8 mouse cellular contexts compared by ENCODE assay signal in genomic region chr9:102726811-102727210, GRCm38 (mm10). TPM values are rescaled to one million over a fixed set of nuclear protein-coding genes. Genes with fewer than 3 reads are reported as not detected.
DNase-seq lines count a peak whose midpoint lies in the region; ATAC-seq and TF ChIP-seq lines count a peak whose summit lies in the region.

No protein-coding gene starts in this region.

- no peak for TF ChIP-seq POLR2A in ES-Bruce4 (IDR thresholded peaks at IDR 0.05; ENCODE audit: insufficient read depth, low read length)

- ATAC-seq in forebrain, embryonic 12.5 days (ENCODE audit: low FRiP score) = no peak
- ATAC-seq in forebrain, postnatal 0 days = no peak
- ATAC-seq in hindbrain, embryonic 16.5 days = no peak
- ATAC-seq in activated CD4-positive, CD25-positive, alpha-beta regulatory T cell, adult 4 months = no peak

- no peaks in the 10 kb centered on the region for H3K27me3 ChIP-seq in forebrain, embryonic 12.5 days
- no peaks in the 10 kb centered on the region for H3K27me3 ChIP-seq in forebrain, postnatal 0 days (ENCODE audit: insufficient read depth, low read length)
- no peaks in the 10 kb centered on the region for H3K27me3 ChIP-seq in ES-Bruce4 (ENCODE audit: control insufficient read depth, insufficient read depth, low read length, poor library complexity, severe bottlenecking)
- no peaks in the 10 kb centered on the region for H3K27me3 ChIP-seq in hindbrain, embryonic 16.5 days (replicated peaks; ENCODE audit: control insufficient read depth, insufficient read depth, low read length)

- WGBS in forebrain, embryonic 12.5 days = 53% methylated on average over 3 of the region's 3 CpGs
- WGBS in forebrain, postnatal 0 days = 62% methylated on average over 3 of the region's 3 CpGs
- WGBS in hindbrain, embryonic 16.5 days = 67% methylated on average over 3 of the region's 3 CpGs

- TF ChIP-seq CTCF in forebrain, postnatal 0 days (IDR thresholded peaks at IDR 0.05; ENCODE audit: low read depth) = no peak
- TF ChIP-seq CTCF in ES-Bruce4 (IDR thresholded peaks at IDR 0.05; ENCODE audit: low read depth, low read length) = no peak

- DNase-seq in forebrain, postnatal 0 days = no peak
- peak; percentile 10 for DNase-seq in lung, postnatal 36 days
- no peak for DNase-seq in testis, postnatal 10 days (ENCODE audit: low spot score)
- no peak for DNase-seq in thymus, postnatal 25 days

- H3K36me3 ChIP-seq in forebrain, embryonic 12.5 days (replicated peaks) = peaks cover 100% of the 10 kb centered on the region
- H3K36me3 ChIP-seq in forebrain, postnatal 0 days (ENCODE audit: insufficient read depth) = peaks cover 88% of the 10 kb centered on the region
- peaks cover 87% of the 10 kb centered on the region for H3K36me3 ChIP-seq in ES-Bruce4 (ENCODE audit: control insufficient read depth, insufficient read depth, low read length, poor library complexity, severe bottlenecking)
- peaks cover 72% of the 10 kb centered on the region for H3K36me3 ChIP-seq in hindbrain, embryonic 16.5 days (ENCODE audit: control insufficient read depth, insufficient read depth, low read length)

- H3K27ac ChIP-seq in forebrain, embryonic 12.5 days = peak overlapping the region; percentile 76
- H3K27ac ChIP-seq in forebrain, postnatal 0 days (ENCODE audit: low read depth, low read length) = no peak overlapping the region
- peak overlapping the region; percentile 69 for H3K27ac ChIP-seq in ES-Bruce4 (ENCODE audit: insufficient read depth, low read length)
- H3K27ac ChIP-seq in hindbrain, embryonic 16.5 days (ENCODE audit: low read depth, low read length) = peak overlapping the region; percentile 66

- TF ChIP-seq EP300 in ES-Bruce4 (IDR thresholded peaks at IDR 0.05; ENCODE audit: insufficient read depth, low read depth, low read length) = no peak

- H3K9ac ChIP-seq in forebrain, embryonic 12.5 days = no peak overlapping the region
- no peak overlapping the region for H3K9ac ChIP-seq in forebrain, postnatal 0 days
- peak overlapping the region; percentile 25; the same call in 1 of the 2 replicates for H3K9ac ChIP-seq in ES-Bruce4 (ENCODE audit: low read depth, poor library complexity, severe bottlenecking)
- peak overlapping the region; percentile 33; the same call in 1 of the 2 replicates for H3K9ac ChIP-seq in hindbrain, embryonic 16.5 days (ENCODE audit: low read depth, low read length)

- H3K4me2 ChIP-seq in forebrain, embryonic 12.5 days = peak overlapping the region; percentile 36
- no peak overlapping the region for H3K4me2 ChIP-seq in forebrain, postnatal 0 days (ENCODE audit: low read depth)
- H3K4me2 ChIP-seq in hindbrain, embryonic 16.5 days (ENCODE audit: low read length) = no peak overlapping the region

- no peaks in the 10 kb centered on the region for H3K9me3 ChIP-seq in forebrain, embryonic 12.5 days
- H3K9me3 ChIP-seq in forebrain, postnatal 0 days (ENCODE audit: low read length) = no peaks in the 10 kb centered on the region
- H3K9me3 ChIP-seq in ES-Bruce4 (replicated peaks; ENCODE audit: control insufficient read depth, insufficient read depth, low read length, poor library complexity, severe bottlenecking) = no peaks in the 10 kb centered on the region
- no peaks in the 10 kb centered on the region for H3K9me3 ChIP-seq in hindbrain, embryonic 16.5 days (ENCODE audit: control insufficient read depth, low read length)

- H3K4me1 ChIP-seq in forebrain, embryonic 12.5 days = peaks cover 60% of the 10 kb centered on the region
- H3K4me1 ChIP-seq in forebrain, postnatal 0 days (ENCODE audit: insufficient read depth) = peaks cover 23% of the 10 kb centered on the region
- H3K4me1 ChIP-seq in ES-Bruce4 (ENCODE audit: control insufficient read depth, insufficient read depth, low read length) = peaks cover 24% of the 10 kb centered on the region
- H3K4me1 ChIP-seq in hindbrain, embryonic 16.5 days (ENCODE audit: control insufficient read depth, insufficient read depth, low read depth, low read length) = peaks cover 51% of the 10 kb centered on the region

- no peak overlapping the region for H3K4me3 ChIP-seq in forebrain, embryonic 12.5 days (replicated peaks)
- H3K4me3 ChIP-seq in forebrain, postnatal 0 days (ENCODE audit: low read depth, low read length) = no peak overlapping the region
- no peak overlapping the region for H3K4me3 ChIP-seq in ES-Bruce4 (ENCODE audit: low read depth, low read length)
- no peak overlapping the region for H3K4me3 ChIP-seq in hindbrain, embryonic 16.5 days (ENCODE audit: low read length)

RNA-seq across cellular contexts. Expression of gene Amotl2, which starts 10.3 kb away (rescaled TPM):
- polyA plus RNA-seq in forebrain, embryonic 12.5 days (2016; fragmentation: Nextera tagmentation; extraction: Ambion mirVana) = 82.4 TPM in 2 replicates
- 85.8 and 106 TPM in 2 replicates for total RNA-seq in forebrain, postnatal 0 days (2014; rRNA removed)
- 24.8 and 27.6 TPM in 2 replicates for polyA plus RNA-seq in forebrain, postnatal 0 days (2015; fragmentation: Nextera tagmentation; extraction: Ambion mirVana)
- polyA plus RNA-seq in ES-Bruce4 (2011; ENCODE audit: insufficient read depth, insufficient read length, low read depth, missing spikeins) = 227 and 231 TPM in 2 replicates
- 40.7 and 47.5 TPM in 2 replicates for polyA plus RNA-seq in hindbrain, embryonic 16.5 days (2015; fragmentation: Nextera tagmentation; extraction: Ambion mirVana)
- not detected for polyA plus RNA-seq in activated CD4-positive, CD25-positive, alpha-beta regulatory T cell, adult 4 months (2017; shearing (Covaris generic))

Comparison
In these comparisons a context has a peak if more than half of its experiments do, and no peak if none do; other contexts are left out.
1. H3K9ac ChIP-seq: peak in ES-Bruce4 (single experiment) and hindbrain, embryonic 16.5 days (single experiment); none in forebrain, embryonic 12.5 days (single experiment) and forebrain, postnatal 0 days (single experiment).
2. RNA of gene Amotl2, which starts 10.3 kb away (polyA plus RNA-seq): 227 to 231 TPM in ES-Bruce4, 82.4 TPM in forebrain, embryonic 12.5 days, 40.7 to 47.5 TPM in hindbrain, embryonic 16.5 days and 24.8 to 27.6 TPM in forebrain, postnatal 0 days; not detected in activated CD4-positive, CD25-positive, alpha-beta regulatory T cell, adult 4 months; every median in the first group is over 10 times any median in the second.